Mouse (Mus musculus): ENCODE results near the gene Slc12a7.

The Slc12a7 gene

DNA sequence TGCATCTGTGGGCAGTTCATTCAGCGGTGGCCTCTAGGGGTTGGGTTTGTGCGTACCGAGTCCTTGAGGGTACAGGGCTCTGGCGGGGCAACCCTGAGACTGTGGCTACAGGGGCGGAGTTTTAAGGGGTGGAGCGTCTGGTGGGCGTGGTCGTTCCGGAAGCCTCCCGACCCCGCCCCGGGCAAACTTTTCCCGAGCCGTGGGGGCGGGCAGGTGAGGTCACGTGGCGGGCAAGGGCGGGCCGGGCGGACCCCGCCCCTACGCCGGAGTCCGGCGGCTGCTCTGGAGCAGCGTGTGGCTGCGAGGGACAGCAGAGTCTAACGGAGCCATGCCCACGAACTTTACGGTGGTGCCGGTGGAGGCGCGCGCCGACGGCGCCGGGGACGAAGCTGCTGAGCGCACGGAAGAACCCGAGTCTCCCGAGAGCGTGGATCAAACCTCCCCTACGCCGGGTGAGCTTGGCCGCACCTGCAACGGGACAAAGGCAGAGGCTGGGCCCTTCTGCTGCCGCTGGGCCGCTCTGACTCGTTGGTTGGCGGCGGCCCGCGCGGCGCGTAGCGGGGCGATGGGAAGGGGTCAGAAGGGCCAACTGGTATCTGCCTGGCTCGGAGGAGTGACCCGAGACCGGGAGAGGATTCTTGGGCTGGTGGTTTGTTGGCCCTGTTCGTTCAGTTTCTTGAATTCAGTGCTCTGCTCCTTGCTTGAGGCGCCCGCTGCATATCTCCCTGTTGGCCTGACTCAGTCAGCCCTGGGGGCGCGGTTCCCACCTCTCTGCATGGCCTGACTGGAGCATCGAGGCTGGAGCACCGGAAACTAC is 30.8 kb downstream of the Slc12a7 start:
- DNase-seq, result peak; percentile 95

DNA sequence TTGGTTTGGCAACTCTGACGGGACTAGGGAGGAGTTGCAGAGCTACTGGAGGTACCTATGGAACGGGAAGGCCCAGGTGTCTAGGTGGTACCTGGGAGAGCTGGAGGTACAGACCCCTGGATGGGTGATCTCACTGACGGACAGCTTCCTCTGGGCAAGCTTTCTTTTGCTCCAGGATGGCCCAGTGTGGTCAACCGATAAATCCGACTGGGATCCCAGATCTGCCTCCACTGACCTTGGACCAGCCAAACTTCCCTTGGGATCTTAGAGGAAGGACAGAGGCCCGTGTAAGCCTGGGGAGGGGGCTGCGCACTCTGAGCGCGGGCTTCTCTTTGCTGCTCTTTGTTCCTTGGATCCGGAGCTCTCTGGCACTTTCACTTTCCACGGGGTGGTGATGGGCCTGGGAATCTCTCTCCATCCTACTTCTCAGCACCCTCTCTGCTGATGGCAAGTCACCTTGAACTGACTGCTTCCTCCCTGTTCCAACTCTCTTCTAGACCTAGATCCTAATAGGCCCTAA is 31.4 kb downstream of the Slc12a7 start:
- DNase-seq, result no peak

DNA sequence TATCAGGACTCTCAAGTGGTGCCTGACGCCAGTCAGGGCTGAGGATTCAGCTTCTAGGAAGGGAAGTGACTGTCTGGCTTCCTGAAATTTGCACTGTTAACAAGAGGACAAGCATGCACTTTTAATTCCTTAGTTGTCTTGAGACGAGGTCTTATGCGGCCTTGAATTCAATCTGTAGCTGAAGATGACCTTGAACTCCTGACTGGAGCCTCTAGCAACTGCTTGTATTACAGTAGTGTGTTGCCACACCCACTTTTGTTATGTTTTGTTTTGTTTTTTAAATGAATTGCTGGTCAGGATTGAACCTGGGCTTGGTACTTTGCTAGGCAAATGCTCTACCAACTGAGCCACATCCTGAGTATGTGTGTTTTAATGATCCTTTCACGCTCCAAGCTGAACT is 32.5 kb downstream of the Slc12a7 start:
- no peak for DNase-seq

DNA sequence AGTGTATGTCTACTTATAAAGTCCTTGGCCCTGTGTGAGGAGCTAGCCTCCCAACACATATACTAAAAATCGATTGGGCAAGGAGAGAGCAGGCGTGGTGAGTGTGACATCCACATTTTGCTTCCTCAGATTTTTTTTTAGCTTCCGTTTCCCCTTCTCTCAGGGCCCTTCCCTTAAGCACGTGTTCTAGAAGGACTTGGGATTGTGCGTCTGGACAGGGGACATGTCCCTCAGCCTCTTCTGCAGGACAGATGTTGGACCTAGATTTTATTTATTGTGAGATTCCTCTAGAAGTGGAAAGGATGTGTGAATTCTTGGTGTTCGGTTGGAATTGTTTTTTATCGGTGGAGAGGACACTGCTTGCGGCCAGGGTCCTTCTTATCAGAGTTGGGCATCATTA is 34.3 kb downstream of the Slc12a7 start:
- DNase-seq, result no peak

DNA sequence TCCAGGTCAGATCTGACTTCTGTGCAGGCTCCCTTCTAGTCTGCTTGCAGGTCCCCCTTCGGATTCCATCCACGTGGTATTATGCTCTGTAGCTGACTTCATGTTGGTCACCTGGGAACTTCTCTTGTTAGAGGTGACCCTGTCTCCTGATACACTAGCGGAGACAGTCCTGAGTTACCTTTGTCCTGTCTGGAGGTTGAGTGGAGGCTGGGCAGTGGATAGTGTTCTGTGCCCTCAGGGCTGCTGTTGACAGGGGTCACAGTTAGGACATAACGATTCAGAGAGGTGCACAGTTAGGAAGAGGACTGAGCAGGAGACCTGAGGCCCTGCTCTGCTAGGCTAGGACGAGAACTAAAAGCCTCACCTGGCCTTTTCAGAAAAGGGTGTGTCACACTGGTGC is 34.9 kb downstream of the Slc12a7 start:
- DNase-seq, result no peak

DNA sequence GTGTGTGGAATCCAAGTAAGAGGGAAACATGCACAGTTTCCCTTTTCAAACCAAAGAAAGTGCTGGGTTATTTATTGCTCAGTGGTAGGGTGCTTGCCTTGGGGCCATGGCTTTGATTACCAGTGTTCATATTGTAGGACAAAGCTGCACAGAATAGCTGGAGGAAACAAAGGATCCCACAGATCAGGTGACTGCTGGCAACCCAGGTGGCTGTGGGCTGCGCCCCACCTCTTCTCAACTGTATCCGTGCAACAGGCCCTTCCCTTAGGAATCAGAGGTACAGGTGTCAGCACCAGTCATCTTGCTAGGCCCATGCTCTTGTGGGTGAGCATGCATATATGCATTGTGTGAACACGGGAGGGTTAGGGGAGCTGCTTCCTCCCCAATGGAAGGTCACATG is 35.4 kb downstream of the Slc12a7 start:
- no peak for DNase-seq

DNA sequence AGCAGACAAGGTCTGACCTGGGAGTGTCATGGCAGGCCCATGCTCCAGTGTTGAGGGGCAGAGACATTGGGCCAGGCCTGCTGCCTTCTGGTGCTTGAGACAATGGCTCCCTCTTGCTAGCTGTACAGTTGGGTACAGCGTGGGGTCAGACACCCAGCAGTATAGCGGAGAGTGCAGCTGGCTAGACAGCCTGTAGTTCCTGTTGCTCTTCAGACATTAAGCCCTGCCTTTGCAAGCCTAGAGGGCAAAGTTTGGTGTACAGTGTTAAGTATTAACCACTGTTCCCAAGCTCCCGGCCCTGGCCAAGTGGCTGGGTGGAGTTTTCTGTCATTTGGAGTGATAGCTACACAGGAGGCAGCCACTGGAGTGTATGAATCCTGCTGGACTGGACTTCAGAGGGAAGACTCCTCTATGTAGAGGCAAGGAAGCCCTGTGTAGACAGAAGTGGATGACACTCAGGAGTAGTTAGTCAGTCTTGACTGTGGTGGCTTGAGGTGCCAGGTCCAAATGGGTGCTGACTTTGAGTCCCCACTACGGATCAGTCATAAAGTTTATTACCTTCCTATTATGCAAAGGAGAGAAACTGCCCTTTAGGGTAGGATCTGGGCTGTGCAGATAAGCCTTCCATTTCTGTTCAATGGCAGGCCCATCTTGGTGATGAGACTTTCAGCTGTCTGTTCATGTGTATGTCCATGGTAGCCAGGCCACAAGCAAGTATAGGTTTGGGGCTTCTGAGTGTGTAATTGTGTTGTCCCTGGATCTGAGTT is 37.2 kb downstream of the Slc12a7 start:
- no peak for DNase-seq

DNA sequence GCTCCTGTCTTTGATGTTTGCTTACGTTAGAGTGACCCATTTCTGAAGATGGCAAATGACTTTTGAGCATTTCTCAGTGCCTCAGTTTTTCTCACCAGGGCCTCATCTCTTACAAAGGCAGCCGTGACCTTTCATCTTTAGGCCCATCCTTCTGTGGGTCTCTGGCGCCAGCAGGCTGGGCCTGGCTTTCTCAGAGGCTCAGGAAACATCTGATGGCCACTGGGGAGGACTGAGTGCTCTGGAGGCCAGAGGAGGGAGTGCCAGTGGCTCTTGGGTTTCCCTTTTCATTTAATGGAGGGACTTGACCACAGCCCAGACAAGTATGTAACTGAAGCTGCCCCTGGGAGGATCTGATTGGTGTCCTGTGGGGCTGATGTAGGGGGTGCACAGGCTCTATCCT is 38.2 kb downstream of the Slc12a7 start:
- no peak for DNase-seq

DNA sequence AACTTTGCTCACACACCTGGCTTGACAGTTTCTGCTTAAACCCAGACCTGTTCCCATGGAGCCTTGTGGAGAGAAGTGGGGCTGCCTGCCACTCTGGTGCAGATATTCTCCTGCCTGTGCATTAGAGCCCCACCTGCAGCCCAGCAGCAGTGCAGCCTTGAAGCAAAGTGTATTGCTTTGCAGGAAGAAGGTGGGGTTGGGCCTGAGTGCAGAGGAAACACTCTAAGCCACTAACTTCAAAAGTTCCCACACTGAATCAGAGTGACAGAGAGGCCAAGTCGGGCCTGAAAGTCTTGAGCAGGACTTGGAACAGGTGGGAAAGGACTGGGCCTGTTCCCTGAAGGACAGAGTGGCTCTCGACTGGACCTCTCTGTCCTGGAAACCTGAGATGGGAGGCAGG is 39.8 kb downstream of the Slc12a7 start:
- peak; percentile 81 for DNase-seq

DNA sequence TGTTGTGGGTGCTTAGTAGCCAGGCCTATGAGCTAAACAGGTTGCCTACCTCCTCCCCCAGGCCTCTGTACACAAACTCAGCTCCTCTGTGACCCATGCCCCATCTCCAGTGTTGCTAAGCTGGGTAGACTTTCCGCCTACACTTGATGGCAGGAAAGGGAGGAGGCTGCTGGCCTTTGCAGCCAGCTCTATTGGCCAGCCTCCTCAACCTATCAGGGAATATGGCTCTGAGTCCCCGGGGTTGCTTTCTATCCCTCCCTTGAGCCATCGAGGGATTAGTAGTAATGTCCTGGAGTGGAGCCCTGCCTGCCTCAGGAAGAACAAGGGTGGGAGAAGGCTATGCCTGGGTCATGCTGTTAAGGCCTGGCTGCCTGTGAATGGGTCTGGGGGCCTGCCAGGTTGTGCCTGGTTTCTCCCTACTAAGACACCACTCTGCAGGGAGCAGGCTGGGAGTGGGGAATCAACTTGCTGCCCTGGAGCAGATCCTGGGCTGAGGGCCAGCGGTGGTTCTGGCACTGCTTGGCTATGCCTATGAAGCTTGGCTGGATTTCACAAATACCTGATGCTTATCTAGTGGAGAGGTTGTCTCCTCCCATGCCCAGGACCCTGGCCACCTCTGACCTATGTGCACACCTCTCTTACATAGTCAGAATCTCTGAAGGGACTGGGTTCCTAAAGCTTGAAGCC is 40.8 kb downstream of the Slc12a7 start:
- DNase-seq, result no peak

DNA sequence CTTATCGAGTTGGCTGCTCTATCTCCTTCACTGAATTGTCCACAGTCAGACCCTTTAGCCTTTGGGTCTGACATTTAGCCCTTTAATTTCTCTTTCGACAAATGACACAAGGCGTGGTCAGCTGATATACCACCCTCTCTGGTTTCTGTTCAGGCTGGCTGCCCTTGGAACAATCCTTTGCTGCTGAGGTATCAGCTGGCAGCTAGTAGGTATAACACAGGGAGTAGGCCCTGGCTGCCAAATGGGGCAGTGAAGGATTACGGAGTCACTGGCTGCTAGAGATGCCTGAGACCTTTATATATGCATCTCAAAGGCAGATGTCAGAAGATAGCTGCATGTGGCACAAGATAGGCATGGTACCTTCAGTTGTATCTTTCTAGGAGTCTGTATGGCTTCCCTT is 42.9 kb downstream of the Slc12a7 start:
- no peak for DNase-seq

DNA sequence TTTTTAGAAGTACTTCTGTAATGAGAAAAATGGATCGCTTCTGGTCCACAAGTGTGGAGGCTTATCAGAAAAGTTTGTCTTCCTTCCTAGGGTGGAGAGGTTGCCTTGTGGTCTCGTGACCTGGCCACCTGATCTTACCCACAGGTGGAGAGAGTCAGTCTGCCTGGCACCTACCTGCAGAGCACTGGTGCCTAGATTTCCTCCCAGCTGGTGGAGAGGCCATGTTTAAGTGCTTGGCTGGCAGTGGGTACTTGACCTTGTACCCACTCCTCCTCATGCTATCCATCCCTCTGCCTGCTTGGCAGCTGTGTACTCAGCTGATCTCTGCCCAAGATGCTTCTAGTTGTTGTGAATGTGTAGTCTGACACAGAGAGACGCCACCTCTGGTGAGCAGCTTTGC is 44.7 kb downstream of the Slc12a7 start:
- no peak for DNase-seq

DNA sequence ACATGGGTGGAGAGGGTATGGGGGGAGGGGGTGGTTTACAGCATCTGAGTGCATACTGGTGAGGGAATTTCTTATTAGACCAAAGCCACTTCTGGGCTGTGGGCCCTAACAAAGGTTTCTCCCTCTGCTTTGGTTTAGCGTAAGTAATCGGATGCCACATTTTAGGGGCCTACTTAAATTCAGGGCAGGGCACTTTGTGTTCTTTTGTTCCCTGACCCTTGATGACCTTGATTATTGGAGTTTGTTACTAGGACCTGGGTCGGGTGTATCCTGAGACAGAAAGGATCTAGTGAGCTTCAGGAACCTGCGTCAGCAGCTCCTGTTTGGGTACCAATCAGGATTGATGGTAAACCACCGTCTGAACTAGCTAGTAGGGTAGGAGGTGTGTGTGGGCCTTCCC is 49.6 kb downstream of the Slc12a7 start:
- DNase-seq, result no peak

DNA sequence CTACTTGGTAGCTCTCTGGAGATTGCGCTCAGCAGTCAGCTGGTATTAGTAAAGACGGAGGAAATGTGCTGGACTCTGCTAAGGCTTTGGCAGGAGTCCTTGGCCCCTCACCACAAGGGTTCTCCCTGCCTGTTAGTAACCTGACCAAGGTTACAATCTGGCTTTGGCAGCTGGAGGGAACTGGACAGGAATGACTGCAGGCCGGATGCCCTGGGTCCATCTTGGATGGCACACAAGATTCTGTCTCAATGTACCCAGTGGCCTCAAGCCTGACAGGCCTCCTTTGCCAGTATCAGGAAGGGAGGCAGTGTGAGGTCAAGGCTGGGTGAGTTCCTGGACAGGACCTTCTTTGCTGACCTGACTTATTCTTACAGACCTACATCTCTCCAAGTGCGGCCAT is 59.3 kb downstream of the Slc12a7 start:
- DNase-seq, result no peak

DNA sequence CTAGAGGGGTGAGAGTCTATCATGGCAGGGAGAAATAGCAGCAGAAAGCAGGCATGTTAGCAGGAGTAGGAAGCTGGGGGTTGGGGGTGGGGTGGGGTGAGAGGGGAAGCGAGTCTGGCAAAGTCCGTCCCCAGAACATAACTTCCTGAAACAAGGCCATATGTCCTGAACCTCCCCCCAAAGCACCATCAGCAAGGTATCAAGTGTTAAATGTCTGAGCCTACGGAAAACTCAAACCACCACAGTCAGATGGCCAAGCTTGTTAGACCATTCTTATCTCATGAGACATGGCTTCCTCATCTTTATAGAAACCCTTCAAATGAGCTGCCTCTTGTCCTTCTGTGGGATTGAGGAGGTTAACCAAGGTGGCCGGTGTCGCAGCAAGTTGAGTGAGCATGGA is 60.3 kb downstream of the Slc12a7 start:
- DNase-seq, result no peak

DNA sequence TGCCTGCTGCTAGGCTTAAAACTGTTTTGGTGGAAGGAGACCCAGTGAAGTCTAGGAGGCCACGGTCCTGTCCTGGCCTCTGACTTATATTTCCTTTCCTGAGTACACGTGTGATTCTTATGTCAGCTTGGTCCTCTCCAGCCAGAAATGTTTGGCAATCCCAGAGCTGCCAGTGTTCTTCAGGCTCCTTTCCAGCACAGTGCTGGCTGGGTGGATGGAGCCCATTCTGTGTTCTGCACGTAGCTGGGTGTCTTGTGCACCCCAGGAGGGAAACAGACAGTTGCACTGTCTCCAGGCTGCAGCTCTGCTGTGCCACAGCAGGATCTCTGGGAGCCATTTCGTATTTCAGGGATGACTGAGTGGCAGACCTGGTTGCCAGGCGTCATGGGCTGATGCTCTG is 66.2 kb downstream of the Slc12a7 start:
- no peak for DNase-seq

DNA sequence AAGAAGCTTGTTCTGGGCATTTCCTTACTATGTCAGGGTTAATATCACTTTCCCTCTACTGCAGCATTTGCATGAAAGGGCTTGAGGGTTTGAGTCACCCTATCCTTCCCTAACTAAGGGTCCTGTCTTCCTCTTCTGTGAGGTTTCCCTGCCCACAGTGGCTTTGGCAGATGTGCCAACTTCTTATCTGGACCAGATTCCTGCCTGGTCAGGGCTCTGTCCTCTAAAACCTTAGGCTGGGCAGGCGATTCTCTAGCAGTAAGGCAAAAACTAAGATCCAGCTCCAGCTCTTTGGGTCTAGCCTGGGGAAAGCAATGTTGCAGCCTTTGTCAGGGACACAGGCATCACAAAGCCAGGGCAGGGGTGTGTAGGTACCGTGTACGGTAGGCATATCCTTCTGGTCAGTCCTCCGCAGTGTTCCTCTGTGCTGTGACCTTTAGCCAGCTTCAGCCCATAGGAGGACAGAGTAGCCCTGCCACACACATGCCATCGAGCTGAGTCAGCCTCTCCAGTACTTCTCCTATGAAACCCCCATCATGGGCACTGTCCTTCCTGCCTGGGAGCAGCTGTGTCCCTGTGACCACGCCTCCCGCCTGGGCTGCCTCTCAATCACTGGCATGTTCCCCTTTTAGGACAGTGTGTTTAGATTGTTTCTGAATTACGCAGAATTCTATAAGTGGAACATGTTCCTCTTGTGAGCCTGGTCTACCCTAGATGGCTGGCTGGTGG is 70.7 kb downstream of the Slc12a7 start:
- peak; percentile 9 for DNase-seq

DNA sequence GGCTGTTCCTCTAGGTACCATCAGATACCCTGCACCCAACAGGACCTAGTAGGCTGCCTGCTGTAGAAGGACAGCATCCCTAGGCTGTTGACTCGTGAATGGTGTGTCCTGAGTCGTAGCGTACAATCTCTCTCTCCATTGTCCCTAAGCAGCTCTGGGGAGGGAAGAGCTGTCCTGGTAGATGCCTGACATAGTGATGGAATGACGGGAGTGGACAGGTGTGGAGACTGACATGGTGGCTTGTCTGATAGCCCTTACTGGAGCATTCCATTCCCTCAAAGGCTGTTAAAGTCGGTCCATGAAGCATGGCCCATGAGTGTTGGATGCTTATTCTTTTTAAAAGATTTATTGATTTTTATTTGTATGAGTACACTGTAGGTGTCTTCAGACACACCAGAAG is 72.0 kb downstream of the Slc12a7 start:
- DNase-seq, result no peak

DNA sequence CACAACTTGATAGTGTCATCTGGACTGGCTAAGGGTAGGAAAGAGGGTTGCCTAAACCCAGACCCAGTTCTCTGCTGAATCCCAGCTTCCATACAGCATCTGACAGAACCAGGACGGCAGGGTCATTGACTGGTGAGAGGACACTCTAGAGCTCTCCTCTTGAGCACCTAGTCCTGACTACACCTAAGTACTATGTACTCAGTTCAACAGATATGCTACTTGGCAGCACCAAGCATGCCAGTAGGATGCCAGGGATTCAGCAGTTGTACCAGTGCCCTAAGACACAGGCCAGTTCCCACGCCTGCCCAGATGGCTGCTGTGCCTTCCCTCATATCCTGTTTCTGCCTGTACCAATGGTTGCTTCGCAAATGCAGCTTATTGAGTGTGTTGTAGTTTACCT is 80.0 kb downstream of the Slc12a7 start:
- DNase-seq, result no peak

DNA sequence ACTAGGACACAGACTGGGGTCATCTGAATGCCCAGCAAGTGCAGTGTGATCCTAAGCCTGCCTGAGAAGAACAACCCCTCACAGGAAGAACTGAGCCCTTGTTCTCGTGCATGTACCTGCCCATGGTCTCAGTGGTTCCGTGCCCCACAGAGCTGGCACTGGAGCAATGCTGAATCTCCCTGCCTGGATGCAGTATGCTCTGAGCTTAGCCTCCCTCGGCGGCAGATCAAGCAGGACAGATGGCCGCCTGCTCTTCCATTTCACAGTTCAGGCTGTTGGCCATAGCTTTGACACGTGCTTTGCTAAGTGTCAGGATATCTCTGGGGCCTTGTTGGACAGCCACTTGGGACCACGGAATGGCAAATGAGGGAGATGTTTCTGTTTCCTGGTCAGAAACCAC is 81.3 kb downstream of the Slc12a7 start:
- no peak for DNase-seq

DNA sequence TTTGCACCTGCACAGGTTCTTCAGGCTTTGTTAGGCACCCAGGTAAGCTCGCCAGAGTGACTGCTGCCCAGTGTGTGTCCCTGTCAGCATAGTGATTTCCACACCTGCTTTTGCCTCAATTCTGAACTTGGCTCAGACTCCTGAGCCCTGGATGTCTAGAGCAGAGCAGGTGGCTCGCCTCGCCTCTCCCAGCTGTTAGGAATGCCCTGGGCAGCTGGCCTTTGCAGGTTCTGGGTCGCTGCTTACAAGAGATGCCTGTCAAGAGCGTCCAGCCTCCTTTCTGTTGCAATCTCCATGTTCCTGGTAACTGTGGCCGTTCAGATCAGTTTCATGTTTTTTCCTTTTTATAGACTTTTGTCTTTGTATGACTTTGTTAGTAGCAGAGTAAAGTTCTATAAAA is 83.4 kb downstream of the Slc12a7 start:
- no peak for DNase-seq

DNA sequence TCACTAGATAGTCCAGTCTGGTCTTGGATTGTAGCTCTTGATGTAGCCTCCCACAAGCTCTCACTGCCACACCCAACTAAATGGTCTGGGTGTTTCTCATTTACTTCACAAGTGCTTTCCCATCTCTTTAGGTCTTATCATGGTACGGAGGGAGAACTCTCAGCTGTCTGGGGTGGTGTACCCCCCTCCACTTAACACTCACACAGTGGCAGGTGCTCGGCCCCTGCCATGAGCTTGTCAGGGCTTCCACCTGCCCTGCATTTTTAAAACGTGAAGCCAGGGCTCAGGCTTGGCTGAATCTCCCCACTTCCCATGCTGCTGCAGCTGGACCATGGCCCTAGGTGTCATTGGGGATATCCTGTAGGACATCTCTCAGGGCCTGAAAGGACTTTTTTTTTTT is 86.0 kb downstream of the Slc12a7 start:
- no peak for DNase-seq

DNA sequence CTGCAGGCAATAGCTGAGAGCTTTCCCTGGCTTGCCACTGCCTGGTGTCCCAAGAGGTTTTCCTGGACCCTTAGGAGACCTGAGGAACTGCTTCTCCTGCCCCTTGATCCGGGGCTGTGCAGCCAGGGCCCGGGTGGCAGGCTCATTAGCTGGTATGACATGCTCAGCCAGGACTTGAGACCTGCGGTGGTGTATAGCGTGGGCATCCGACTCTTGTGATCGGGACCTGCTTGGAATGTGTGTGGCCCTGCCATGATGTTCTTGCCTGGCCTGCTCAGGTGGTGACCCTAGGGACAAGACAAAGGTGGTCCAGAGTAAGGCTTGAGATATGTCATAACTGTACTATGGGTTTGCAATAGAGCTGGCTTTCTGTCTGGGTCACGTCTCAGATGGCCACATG is 88.4 kb downstream of the Slc12a7 start:
- no peak for DNase-seq

Data from thymus, postnatal 25 days (tissue).